Mouse (Mus musculus): ENCODE results near the gene Nicn1. TPM values are rescaled to one million over a fixed set of nuclear protein-coding genes. Genes with fewer than 3 reads are reported as not detected.

Nicn1 gene
- polyA plus RNA-seq, 2 experiments, result 37.5 to 40.2 TPM

GRCm38 (mm10) chr9:108305629-108306520 is 15.6 kb downstream of the Nicn1 start, which contains the start of the genes Rhoa and Tcta:
Gene Rhoa, plus strand, starts transcription at chr9:108306129.
Gene Tcta, minus strand, starts transcription at chr9:108306160.
- Histone ChIP-seq H3K4me3 (replicated peaks; ENCODE audit: low read length) (peak within 1 kb of the TSS; percentile 98), H3K4me1 (ENCODE audit: control insufficient read depth, insufficient read depth, low read length) (peaks cover 20% of the 10 kb centered on the region), H3K4me2 (replicated peaks; ENCODE audit: low read depth, low read length, severe bottlenecking) (peak within 1 kb of the TSS; percentile 83), H3K27me3 (ENCODE audit: control insufficient read depth, insufficient read depth, low read length) (no peaks in the 10 kb centered on the region), H3K27ac (replicated peaks; ENCODE audit: low read depth, low read length) (peak within 1 kb of the TSS; percentile 100), H3K9ac (ENCODE audit: low read depth, low read length, severe bottlenecking) (peak within 1 kb of the TSS; percentile 98), H3K36me3 (ENCODE audit: control insufficient read depth, insufficient read depth, low read length) (peaks cover 25% of the 10 kb centered on the region), H3K9me3 (ENCODE audit: control insufficient read depth, low read length) (no peaks in the 10 kb centered on the region)
- ATAC-seq (ENCODE audit: low FRiP score, low read depth) (peak; percentile 98), DNase-seq (ENCODE audit: low spot score) (peak; percentile 100)
- peak; percentile 66; the same call in 1 of the 2 replicates for TF ChIP-seq POLR2A (IDR thresholded peaks at IDR 0.05; ENCODE audit: borderline replicate concordance, extremely low read depth, insufficient read depth, insufficient read length)
- WGBS, result under 1% methylated on average over 72 of the region's 81 CpGs

GRCm38 (mm10) chr9:108306571-108306980 is 16.3 kb downstream of the Nicn1 start:
- H3K9ac ChIP-seq (ENCODE audit: low read depth, low read length, severe bottlenecking), result peak overlapping the region; percentile 98
- peak; percentile 83 for DNase-seq (ENCODE audit: low spot score)
- H3K27me3 ChIP-seq (ENCODE audit: control insufficient read depth, insufficient read depth, low read length), result no peaks in the 10 kb centered on the region
- WGBS, result under 1% methylated on average over 36 of the region's 51 CpGs
- peak overlapping the region; percentile 67 for H3K4me2 ChIP-seq (replicated peaks; ENCODE audit: low read depth, low read length, severe bottlenecking)
- no peaks in the 10 kb centered on the region for H3K9me3 ChIP-seq (ENCODE audit: control insufficient read depth, low read length)
- H3K4me1 ChIP-seq (ENCODE audit: control insufficient read depth, insufficient read depth, low read length), result peaks cover 20% of the 10 kb centered on the region
- no peak for TF ChIP-seq POLR2A (IDR thresholded peaks at IDR 0.05; ENCODE audit: borderline replicate concordance, extremely low read depth, insufficient read depth, insufficient read length)
- peaks cover 22% of the 10 kb centered on the region for H3K36me3 ChIP-seq (ENCODE audit: control insufficient read depth, insufficient read depth, low read length)
- peak overlapping the region; percentile 98 for H3K4me3 ChIP-seq (replicated peaks; ENCODE audit: low read length)
- ATAC-seq (ENCODE audit: low FRiP score, low read depth), result peak; percentile 61
- peak overlapping the region; percentile 100 for H3K27ac ChIP-seq (replicated peaks; ENCODE audit: low read depth, low read length)

- DNase-seq (ENCODE audit: low spot score), result no peak
- H3K4me3 ChIP-seq (replicated peaks; ENCODE audit: low read length), result peak overlapping the region; percentile 98
- 13% methylated on average over 12 of the region's 12 CpGs for WGBS
Measured at GRCm38 (mm10) chr9:108307021-108307807, 17.0 kb downstream of the Nicn1 start.

GRCm38 (mm10) chr9:108308141-108308540 is 17.9 kb downstream of the Nicn1 start:
- DNase-seq (ENCODE audit: low spot score) (no peak), ATAC-seq (ENCODE audit: low FRiP score, low read depth) (no peak)
- 0 out of 2 replicates have a peak overlapping the region, but pooled peaks have one; percentile 2 for H3K9ac ChIP-seq (ENCODE audit: low read depth, low read length, severe bottlenecking)
- peak overlapping the region; percentile 98 for H3K4me3 ChIP-seq (replicated peaks; ENCODE audit: low read length)
- no peaks in the 10 kb centered on the region for H3K27me3 ChIP-seq (ENCODE audit: control insufficient read depth, insufficient read depth, low read length)
- peaks cover 9% of the 10 kb centered on the region for H3K36me3 ChIP-seq (ENCODE audit: control insufficient read depth, insufficient read depth, low read length)
- H3K27ac ChIP-seq (replicated peaks; ENCODE audit: low read depth, low read length), result no peak overlapping the region
- peak overlapping the region; percentile 67 for H3K4me2 ChIP-seq (replicated peaks; ENCODE audit: low read depth, low read length, severe bottlenecking)
- no peak for TF ChIP-seq POLR2A (IDR thresholded peaks at IDR 0.05; ENCODE audit: borderline replicate concordance, extremely low read depth, insufficient read depth, insufficient read length)
- 65% methylated on average over 2 of the region's 2 CpGs for WGBS
- H3K4me1 ChIP-seq (ENCODE audit: control insufficient read depth, insufficient read depth, low read length), result peaks cover 20% of the 10 kb centered on the region
- no peaks in the 10 kb centered on the region for H3K9me3 ChIP-seq (ENCODE audit: control insufficient read depth, low read length)

More at GRCm38 (mm10) chr9:108307021-108307807, 17.0 kb downstream of the Nicn1 start:
- H3K9me3 ChIP-seq (ENCODE audit: control insufficient read depth, low read length), result no peaks in the 10 kb centered on the region
- no peaks in the 10 kb centered on the region for H3K27me3 ChIP-seq (ENCODE audit: control insufficient read depth, insufficient read depth, low read length)
- ATAC-seq (ENCODE audit: low FRiP score, low read depth), result no peak
- peaks cover 20% of the 10 kb centered on the region for H3K4me1 ChIP-seq (ENCODE audit: control insufficient read depth, insufficient read depth, low read length)
- H3K4me2 ChIP-seq (replicated peaks; ENCODE audit: low read depth, low read length, severe bottlenecking), result peak overlapping the region; percentile 67
- peak overlapping the region; percentile 100 for H3K27ac ChIP-seq (replicated peaks; ENCODE audit: low read depth, low read length)
- TF ChIP-seq POLR2A (IDR thresholded peaks at IDR 0.05; ENCODE audit: borderline replicate concordance, extremely low read depth, insufficient read depth, insufficient read length), result no peak
- peaks cover 17% of the 10 kb centered on the region for H3K36me3 ChIP-seq (ENCODE audit: control insufficient read depth, insufficient read depth, low read length)
- peak overlapping the region; percentile 98 for H3K9ac ChIP-seq (ENCODE audit: low read depth, low read length, severe bottlenecking)

DNA sequence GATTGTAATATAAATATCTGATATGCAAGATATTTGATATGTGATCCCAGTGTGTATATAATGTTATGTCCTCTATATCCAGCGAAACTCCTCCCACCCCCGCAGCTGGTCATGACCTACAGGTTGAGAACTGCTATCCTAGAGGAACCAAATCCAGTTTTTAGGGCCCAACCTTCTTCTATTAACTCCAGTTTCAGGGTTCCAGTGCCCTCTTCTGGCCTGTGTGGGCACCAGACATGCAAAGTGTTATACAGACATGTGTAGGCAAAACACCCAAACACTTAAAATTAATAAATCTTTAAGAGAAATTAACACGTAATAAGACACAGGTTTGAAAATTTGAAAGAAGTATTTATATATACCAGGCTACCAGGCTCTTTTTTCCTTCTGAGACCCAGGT is 27.3 kb downstream of the Nicn1 start:
- ATAC-seq (ENCODE audit: low FRiP score, low read depth) (no peak), DNase-seq (ENCODE audit: low spot score) (no peak)
- H3K9me3 ChIP-seq (ENCODE audit: control insufficient read depth, low read length), result no peaks in the 10 kb centered on the region
- no peak for TF ChIP-seq POLR2A (IDR thresholded peaks at IDR 0.05; ENCODE audit: borderline replicate concordance, extremely low read depth, insufficient read depth, insufficient read length)
- no peak overlapping the region for H3K4me2 ChIP-seq (replicated peaks; ENCODE audit: low read depth, low read length, severe bottlenecking)
- no peak overlapping the region for H3K9ac ChIP-seq (ENCODE audit: low read depth, low read length, severe bottlenecking)
- no peaks in the 10 kb centered on the region for H3K27me3 ChIP-seq (ENCODE audit: control insufficient read depth, insufficient read depth, low read length)
- WGBS, result 94% methylated on average over 3 of the region's 3 CpGs
- no peak overlapping the region for H3K4me3 ChIP-seq (replicated peaks; ENCODE audit: low read length)
- H3K36me3 ChIP-seq (ENCODE audit: control insufficient read depth, insufficient read depth, low read length), result peaks cover 29% of the 10 kb centered on the region
- H3K27ac ChIP-seq (replicated peaks; ENCODE audit: low read depth, low read length), result no peak overlapping the region
- H3K4me1 ChIP-seq (ENCODE audit: control insufficient read depth, insufficient read depth, low read length), result no peaks in the 10 kb centered on the region

All from limb, embryonic 14.5 days (tissue).